Mouse (Mus musculus) forebrain, postnatal 0 days (tissue): Measurements from ENCODE around the gene Hdac10. TPM values are rescaled to one million over a fixed set of nuclear protein-coding genes. Genes with fewer than 3 reads are reported as not detected.
A peak's percentile ranks its signal among the peaks of the same experiment; 100 is the strongest.

Source experiments
- ATAC-seq: fragments of 200-750 bp; cut with Nextera tagmentation; 2 replicates; pipeline ENCODE4 v1.8.0; 2017; ENCODE audit warnings: mild to moderate bottlenecking, moderate library complexity
- DNase-seq: peaks from one replicate; pipeline ENCODE4 v3.0.0-alpha.2; 2015
- H3K27ac ChIP-seq: fragments of 300-500 bp; sonication (generic); 2 replicates; pipeline ENCODE4 v1.5.1; 2014; ENCODE audit warnings: low read depth, mild to moderate bottlenecking, antibody characterized with exemption, low read length, moderate library complexity, mixed read lengths
- H3K27me3 ChIP-seq: fragments of 300-500 bp; sonication (generic); 2 replicates; pipeline ENCODE4 v1.6.1; 2014; ENCODE audit warnings: mild to moderate bottlenecking, low read length, mixed read lengths; ENCODE audit not compliant: insufficient read depth
- H3K36me3 ChIP-seq: fragments of 300-500 bp; sonication (generic); 2 replicates; pipeline ENCODE4 v1.6.1; 2014; ENCODE audit warnings: mild to moderate bottlenecking, moderate library complexity; ENCODE audit not compliant: insufficient read depth
- H3K4me1 ChIP-seq: fragments of 300-500 bp; sonication (generic); 2 replicates; pipeline ENCODE4 v1.6.1; 2014; ENCODE audit warnings: antibody characterized with exemption; ENCODE audit not compliant: insufficient read depth
- H3K4me2 ChIP-seq: fragments of 300-500 bp; sonication (generic); 2 replicates; pipeline ENCODE4 v1.6.1; 2014; ENCODE audit warnings: low read depth, mild to moderate bottlenecking, moderate library complexity
- H3K4me3 ChIP-seq: fragments of 300-500 bp; sonication (generic); 2 replicates; pipeline ENCODE4 v1.5.1; 2014; ENCODE audit warnings: low read depth, low read length, mixed read lengths
- H3K9ac ChIP-seq: fragments of 300-500 bp; sonication (generic); 2 replicates; pipeline ENCODE4 v1.6.1; 2014; ENCODE audit warnings: mild to moderate bottlenecking
- H3K9me3 ChIP-seq: fragments of 300-500 bp; sonication (generic); 2 replicates; pipeline ENCODE4 v1.6.1; 2016; ENCODE audit warnings: low read length
- CTCF ChIP-seq: sonication (generic); IDR thresholded peaks from 2 replicates; pipeline ENCODE4 v1.5.1; 2016; ENCODE audit warnings: antibody characterized with exemption, control low read depth, low read depth
- WGBS: fragments of 180-500 bp; shearing (Covaris S2); extraction: QIAGEN DNeasy Blood & Tissue Kit; methylation state at CpG from one replicate; pipeline ENCODE4 v1.1.7; 2014; 5-methylcytosine and 5-hydroxymethylcytosine counted together
- polyA plus RNA-seq: library from polyadenylated mRNA; unstranded; fragments of >200 nt; fragmentation: Nextera tagmentation; extraction: Ambion mirVana; gene quantifications from 2 replicates; pipeline ENCODE4 v1.2.1, GENCODE M21; 2015
- total RNA-seq: library from RNA; depleted of rRNA; stranded (reverse); fragments of >200 nt; gene quantifications from 2 replicates; pipeline ENCODE4 v1.2.3, GENCODE M21; 2014

Gene Hdac10
- total and polyA plus RNA-seq, 2 experiments from 2014 or later = 27.9 to 33.1 TPM

- ATAC-seq (peak; percentile 53), DNase-seq (peak; percentile 83)
- H3K4me2 ChIP-seq = peak overlapping the region; percentile 99
- no peaks in the 10 kb centered on the region for H3K27me3 ChIP-seq
- 0 out of 2 replicates have a peak, but pooled peaks cover 4% of the 10 kb centered on the region for H3K36me3 ChIP-seq
- no peak for TF ChIP-seq CTCF
- H3K9me3 ChIP-seq = no peaks in the 10 kb centered on the region
- peak overlapping the region; percentile 72 for H3K9ac ChIP-seq
- peak overlapping the region; percentile 83 for H3K27ac ChIP-seq
- under 1% methylated on average over 65 of the region's 65 CpGs for WGBS
- H3K4me3 ChIP-seq = peak overlapping the region; percentile 58
- peaks cover 33% of the 10 kb centered on the region for H3K4me1 ChIP-seq
These were observed 44.8 kb upstream of the Hdac10 start for GRCm38 (mm10) chr15:89173024-89173905.

- TF ChIP-seq CTCF = no peak
- Histone ChIP-seq H3K9me3 (no peaks in the 10 kb centered on the region), H3K27me3 (no peaks in the 10 kb centered on the region), H3K9ac (peak overlapping the region; percentile 72), H3K36me3 (peaks cover 12% of the 10 kb centered on the region), H3K4me1 (peaks cover 25% of the 10 kb centered on the region), H3K4me3 (peak overlapping the region; percentile 58), H3K4me2 (peak overlapping the region; percentile 99), H3K27ac (peak overlapping the region; percentile 83)
- no peak; the same call in 1 of the 2 replicates for ATAC-seq
- DNase-seq = no peak
- 15% methylated on average over 17 of the region's 17 CpGs for WGBS
These were observed 43.9 kb upstream of the Hdac10 start for GRCm38 (mm10) chr15:89172276-89172935.

GRCm38 (mm10) chr15:89171526-89172051 is 43.1 kb upstream of the Hdac10 start:
- no peak for DNase-seq
- Histone ChIP-seq H3K9ac (no peak overlapping the region), H3K4me2 (no peak overlapping the region), H3K27ac (no peak overlapping the region), H3K9me3 (no peaks in the 10 kb centered on the region), H3K4me1 (peaks cover 17% of the 10 kb centered on the region), H3K36me3 (peaks cover 20% of the 10 kb centered on the region), H3K27me3 (no peaks in the 10 kb centered on the region), H3K4me3 (no peak overlapping the region)
- TF ChIP-seq CTCF = no peak
- ATAC-seq = no peak
- WGBS = 90% methylated on average over 5 of the region's 5 CpGs

GRCm38 (mm10) chr15:89170102-89170501 is 41.6 kb upstream of the Hdac10 start:
- ATAC-seq = no peak
- Histone ChIP-seq H3K27me3 (no peaks in the 10 kb centered on the region), H3K4me2 (no peak overlapping the region), H3K4me3 (no peak overlapping the region), H3K27ac (0 out of 2 replicates have a peak overlapping the region, but pooled peaks have one; percentile 16), H3K9me3 (no peaks in the 10 kb centered on the region), H3K4me1 (peaks cover 17% of the 10 kb centered on the region), H3K9ac (0 out of 2 replicates have a peak overlapping the region, but pooled peaks have one; percentile 10), H3K36me3 (peaks cover 35% of the 10 kb centered on the region)
- DNase-seq = no peak
- TF ChIP-seq CTCF = no peak
- 56% methylated on average over 3 of the region's 3 CpGs for WGBS

- Histone ChIP-seq H3K4me2 (no peak overlapping the region), H3K36me3 (peaks cover 41% of the 10 kb centered on the region), H3K4me1 (peaks cover 16% of the 10 kb centered on the region), H3K27me3 (no peaks in the 10 kb centered on the region), H3K27ac (peak overlapping the region; percentile 16; the same call in 1 of the 2 replicates), H3K4me3 (no peak overlapping the region), H3K9ac (0 out of 2 replicates have a peak overlapping the region, but pooled peaks have one; percentile 10), H3K9me3 (no peaks in the 10 kb centered on the region)
- 0 out of 2 replicates have a peak, but pooled peaks have one; percentile 20 for TF ChIP-seq CTCF
- DNase-seq = peak; percentile 79
- 9% methylated on average over 10 of the region's 10 CpGs for WGBS
- peak; percentile 84 for ATAC-seq
These were observed 40.9 kb upstream of the Hdac10 start for GRCm38 (mm10) chr15:89169431-89169830.

- peaks cover 46% of the 10 kb centered on the region for H3K36me3 ChIP-seq
- H3K9me3 ChIP-seq = no peaks in the 10 kb centered on the region
- peak overlapping the region; percentile 0; the same call in 1 of the 2 replicates for H3K27ac ChIP-seq
- DNase-seq (no peak), ATAC-seq (no peak)
- WGBS = 52% methylated on average over 10 of the region's 10 CpGs
- H3K4me2 ChIP-seq = no peak overlapping the region
- no peaks in the 10 kb centered on the region for H3K27me3 ChIP-seq
- H3K4me3 ChIP-seq = no peak overlapping the region
- TF ChIP-seq CTCF = no peak
- no peak overlapping the region for H3K9ac ChIP-seq
- peaks cover 11% of the 10 kb centered on the region for H3K4me1 ChIP-seq
These were observed 40.4 kb upstream of the Hdac10 start for GRCm38 (mm10) chr15:89168922-89169321.
